Mouse (Mus musculus) forebrain, embryonic 14.5 days (tissue): ENCODE measurements around the gene Stk17b. TPM values are rescaled to one million over a fixed set of nuclear protein-coding genes. Genes with fewer than 3 reads are reported as not detected.
"Not testable (repeated sequence)": the region's sequence is repeated elsewhere in the genome, so short reads cannot be mapped to it uniquely, and the experiment has no call there.

Experiments used
- ATAC-seq: fragments of 200-750 bp; cut with Nextera tagmentation; 2 replicates; pipeline ENCODE4 v1.8.0; 2017; ENCODE audit warnings: mild to moderate bottlenecking, moderate library complexity
- DNase-seq: peaks from one replicate; pipeline ENCODE4 v3.0.0-alpha.2; 2015; ENCODE audit warnings: low spot score
- H3K27ac ChIP-seq: fragments of 300-500 bp; sonication (generic); 2 replicates; pipeline ENCODE4 v1.5.1; 2014; ENCODE audit warnings: low read depth, mild to moderate bottlenecking, control low read depth, low read length, moderate library complexity
- H3K27me3 ChIP-seq: fragments of 300-500 bp; sonication (generic); replicated peaks from 2 replicates; pipeline ENCODE4 v1.6.1; 2014; ENCODE audit warnings: low read length, control low read depth, mixed read lengths; ENCODE audit not compliant: control insufficient read depth, insufficient read depth
- H3K36me3 ChIP-seq: fragments of 300-500 bp; sonication (generic); 2 replicates; pipeline ENCODE4 v1.6.1; 2014; ENCODE audit warnings: low read length, control low read depth; ENCODE audit not compliant: control insufficient read depth, insufficient read depth
- H3K4me1 ChIP-seq: fragments of 300-500 bp; sonication (generic); 2 replicates; pipeline ENCODE4 v1.6.1; 2014; ENCODE audit warnings: antibody characterized with exemption, low read length, control low read depth; ENCODE audit not compliant: control insufficient read depth, insufficient read depth
- H3K4me2 ChIP-seq: fragments of 300-500 bp; sonication (generic); 2 replicates; pipeline ENCODE4 v1.6.1; 2014; ENCODE audit warnings: mild to moderate bottlenecking, control low read depth, low read length
- H3K4me3 ChIP-seq: fragments of 300-500 bp; sonication (generic); 2 replicates; pipeline ENCODE4 v1.5.1; 2014; ENCODE audit warnings: low read depth, low read length, control low read depth
- H3K9ac ChIP-seq: fragments of 300-500 bp; sonication (generic); 2 replicates; pipeline ENCODE4 v1.6.1; 2014; ENCODE audit warnings: mild to moderate bottlenecking, low read length, control low read depth, moderate library complexity
- H3K9me3 ChIP-seq: fragments of 300-500 bp; sonication (generic); replicated peaks from 2 replicates; pipeline ENCODE4 v1.6.1; 2016; ENCODE audit warnings: low read length, control low read depth, mixed read lengths; ENCODE audit not compliant: control insufficient read depth
- WGBS: fragments of 180-500 bp; shearing (Covaris S2); extraction: QIAGEN DNeasy Blood & Tissue Kit; methylation state at CpG from one replicate; pipeline ENCODE4 v1.1.7; 2014; 5-methylcytosine and 5-hydroxymethylcytosine counted together
- polyA plus RNA-seq: library from polyadenylated mRNA; unstranded; fragments of >200 nt; fragmentation: Nextera tagmentation; extraction: Ambion mirVana; gene quantifications from 2 replicates; pipeline ENCODE4 v1.2.1, GENCODE M21; 2014

Gene Stk17b
- polyA plus RNA-seq, 1 experiment from 2014 or later, result 7.7 TPM

DNA sequence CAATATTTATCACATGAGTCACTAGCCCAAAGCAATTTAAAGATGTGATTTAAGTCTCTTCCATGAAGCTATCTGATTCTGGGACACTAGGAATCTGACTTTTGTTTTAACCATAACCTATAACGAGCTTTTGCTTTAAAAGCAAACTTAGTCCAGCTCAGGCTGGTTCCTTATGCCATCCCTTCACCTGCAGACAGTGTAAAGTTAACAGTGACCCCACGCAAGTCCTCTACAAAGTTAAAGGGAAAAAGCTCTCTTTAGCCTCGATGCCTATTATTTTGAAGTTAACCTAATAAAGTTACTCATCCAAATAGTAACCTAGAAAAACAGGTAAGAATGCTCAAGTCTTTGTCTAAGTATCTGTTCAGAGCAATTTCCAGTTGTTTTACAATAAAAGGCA is 10.5 kb downstream of the Stk17b start:
- no peak for ATAC-seq
- no peaks in the 10 kb centered on the region for H3K9me3 ChIP-seq
- 83% methylated on average over 3 of the region's 3 CpGs for WGBS

GRCm38 (mm10) chr1:53773994-53774393 is 11.0 kb downstream of the Stk17b start:
- no peaks in the 10 kb centered on the region for H3K36me3 ChIP-seq
- H3K9ac ChIP-seq, result no peak overlapping the region
- no peaks in the 10 kb centered on the region for H3K4me1 ChIP-seq
- DNase-seq (no peak), ATAC-seq (no peak)
- H3K27me3 ChIP-seq, result no peaks in the 10 kb centered on the region
- no peak overlapping the region for H3K4me2 ChIP-seq
- no peak overlapping the region for H3K4me3 ChIP-seq
- no peaks in the 10 kb centered on the region for H3K9me3 ChIP-seq
- H3K27ac ChIP-seq, result no peak overlapping the region
- 45% methylated on average over 6 of the region's 6 CpGs for WGBS

More for the DNA sequence above, 10.5 kb downstream of the Stk17b start:
- Histone ChIP-seq H3K9ac (no peak overlapping the region), H3K27me3 (no peaks in the 10 kb centered on the region), H3K36me3 (no peaks in the 10 kb centered on the region), H3K27ac (no peak overlapping the region), H3K4me2 (no peak overlapping the region), H3K4me3 (no peak overlapping the region), H3K4me1 (no peaks in the 10 kb centered on the region)
- no peak for DNase-seq

DNA sequence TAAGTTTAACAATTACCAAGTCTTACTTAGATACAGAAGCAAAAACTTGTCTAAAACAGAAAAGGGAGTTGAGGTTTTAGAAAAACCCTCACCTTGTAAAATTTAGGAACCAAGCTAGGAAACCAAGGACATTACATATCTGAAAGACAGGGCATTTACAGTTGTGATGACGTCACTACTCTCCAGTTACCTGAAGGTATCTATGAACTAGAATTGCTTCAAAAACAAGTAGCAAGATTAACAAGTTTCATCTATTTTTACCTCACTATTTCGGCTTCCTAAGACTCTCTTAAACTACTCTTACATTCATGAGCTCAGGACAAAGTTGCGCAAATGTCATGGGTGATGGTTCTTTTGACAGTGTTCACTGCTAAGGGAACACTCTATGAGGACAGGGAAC is 12.1 kb downstream of the Stk17b start:
- Histone ChIP-seq H3K4me2 (no peak overlapping the region), H3K27ac (no peak overlapping the region), H3K4me1 (no peaks in the 10 kb centered on the region), H3K27me3 (no peaks in the 10 kb centered on the region), H3K9me3 (no peaks in the 10 kb centered on the region), H3K4me3 (no peak overlapping the region), H3K36me3 (no peaks in the 10 kb centered on the region), H3K9ac (no peak overlapping the region)
- no peak for ATAC-seq
- no peak for DNase-seq
- 95% methylated on average over 3 of the region's 3 CpGs for WGBS

GRCm38 (mm10) chr1:53771476-53771875 is 13.5 kb downstream of the Stk17b start:
- Histone ChIP-seq H3K4me1 (no peaks in the 10 kb centered on the region), H3K27me3 (no peaks in the 10 kb centered on the region), H3K27ac (no peak overlapping the region), H3K4me2 (no peak overlapping the region), H3K4me3 (no peak overlapping the region), H3K36me3 (no peaks in the 10 kb centered on the region), H3K9me3 (no peaks in the 10 kb centered on the region), H3K9ac (no peak overlapping the region)
- WGBS, result 93% methylated on average over 6 of the region's 6 CpGs
- DNase-seq (no peak), ATAC-seq (no peak)

DNA sequence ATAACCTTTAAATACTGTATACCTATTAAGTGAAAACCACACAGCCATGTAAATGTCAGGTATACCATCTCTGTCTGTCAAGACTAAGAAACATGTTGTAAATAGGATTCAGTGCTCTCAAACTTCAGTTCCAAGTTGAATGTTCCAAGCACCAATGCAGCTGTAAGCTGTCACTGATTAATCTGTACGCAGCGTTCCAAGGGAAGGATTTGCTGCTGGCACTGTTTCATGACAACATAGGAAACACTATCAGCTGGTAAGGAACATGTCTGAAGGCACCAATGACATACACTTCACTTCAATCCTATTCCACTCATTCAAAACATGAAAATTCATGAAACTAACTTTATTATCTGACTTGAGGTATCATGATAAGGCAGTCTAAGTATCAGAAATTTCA is 18.9 kb downstream of the Stk17b start:
- DNase-seq (no peak), ATAC-seq (no peak)
- Histone ChIP-seq H3K36me3 (no peaks in the 10 kb centered on the region), H3K4me1 (no peaks in the 10 kb centered on the region), H3K4me3 (no peak overlapping the region), H3K27ac (no peak overlapping the region), H3K4me2 (no peak overlapping the region), H3K27me3 (no peaks in the 10 kb centered on the region), H3K9me3 (no peaks in the 10 kb centered on the region), H3K9ac (no peak overlapping the region)
- 87% methylated on average over 2 of the region's 2 CpGs for WGBS

- no peaks in the 10 kb centered on the region for H3K4me1 ChIP-seq
- no peaks in the 10 kb centered on the region for H3K36me3 ChIP-seq
- H3K9ac ChIP-seq, result no peak overlapping the region
- no peak overlapping the region for H3K4me2 ChIP-seq
- H3K27ac ChIP-seq, result no peak overlapping the region
- WGBS, result 91% methylated on average over 4 of the region's 4 CpGs
- ATAC-seq (no peak), DNase-seq (no peak)
- H3K9me3 ChIP-seq, result no peaks in the 10 kb centered on the region
- no peak overlapping the region for H3K4me3 ChIP-seq
- H3K27me3 ChIP-seq, result no peaks in the 10 kb centered on the region
Measured at GRCm38 (mm10) chr1:53757316-53757715, 27.7 kb downstream of the Stk17b start.

- H3K27ac ChIP-seq, ATAC-seq, H3K9ac ChIP-seq, H3K4me1 ChIP-seq, H3K4me3 ChIP-seq, H3K4me2 ChIP-seq, H3K36me3 ChIP-seq, H3K9me3 ChIP-seq, H3K27me3 ChIP-seq: not testable (repeated sequence)
- peak; percentile 4 for DNase-seq
- 77% methylated on average over 2 of the region's 2 CpGs for WGBS
Measured at GRCm38 (mm10) chr1:53753501-53753900, 31.5 kb downstream of the Stk17b start.

DNA sequence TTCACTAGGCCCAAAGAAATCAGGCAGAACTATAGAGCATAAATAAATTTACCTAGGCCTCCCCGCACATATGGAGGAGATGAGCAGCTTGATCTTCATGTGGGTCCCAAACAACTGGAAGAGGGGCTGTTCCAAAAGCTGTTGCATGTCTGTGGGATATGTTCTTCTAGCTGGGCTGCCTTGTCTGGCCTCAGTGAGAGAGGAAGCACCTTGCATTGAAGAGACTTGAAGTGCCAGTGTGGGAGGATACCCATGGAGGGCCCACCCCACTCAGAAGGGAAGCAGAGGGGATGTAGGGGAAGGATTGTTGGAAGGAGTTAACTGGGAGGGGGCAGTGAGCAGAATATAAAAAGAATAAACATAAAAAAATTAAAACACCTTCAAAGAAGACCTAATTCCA is 33.9 kb downstream of the Stk17b start:
- Histone ChIP-seq H3K9me3 (no peaks in the 10 kb centered on the region), H3K27me3 (no peaks in the 10 kb centered on the region), H3K4me1 (peaks cover 2% of the 10 kb centered on the region; the same call in 1 of the 2 replicates), H3K36me3 (no peaks in the 10 kb centered on the region), H3K4me2 (no peak overlapping the region), H3K9ac (no peak overlapping the region), H3K27ac (no peak overlapping the region), H3K4me3 (no peak overlapping the region)
- DNase-seq, result no peak
- ATAC-seq, result no peak
- 70% methylated on average over 1 of the region's 1 CpGs for WGBS

GRCm38 (mm10) chr1:53750697-53751096 is 34.3 kb downstream of the Stk17b start:
- H3K27me3 ChIP-seq, H3K36me3 ChIP-seq, H3K4me1 ChIP-seq, H3K27ac ChIP-seq, H3K4me3 ChIP-seq, H3K9me3 ChIP-seq, H3K4me2 ChIP-seq, H3K9ac ChIP-seq, ATAC-seq, DNase-seq: not testable (repeated sequence)
- WGBS, result 82% methylated on average over 7 of the region's 7 CpGs
